Mouse (Mus musculus) limb, embryonic 11.5 days (tissue): ENCODE measurements around the gene Gm14403. TPM values are rescaled to one million over a fixed set of nuclear protein-coding genes. Genes with fewer than 3 reads are reported as not detected.
"Not testable (repeated sequence)": the region's sequence is repeated elsewhere in the genome, so short reads cannot be mapped to it uniquely, and the experiment has no call there.

Experiments used
- ATAC-seq: fragments of 200-750 bp; cut with Nextera tagmentation; 2 replicates; pipeline ENCODE4 v1.8.0; 2017; ENCODE audit warnings: low read depth; ENCODE audit not compliant: insufficient number of reproducible peaks, low FRiP score, low TSS enrichment
- DNase-seq: peaks from one replicate; pipeline ENCODE4 v3.0.0-alpha.2; 2015; ENCODE audit warnings: low spot score
- H3K27ac ChIP-seq: fragments of 300-500 bp; sonication (generic); replicated peaks from 2 replicates; pipeline ENCODE4 v1.5.1; 2014; ENCODE audit warnings: low read depth, mild to moderate bottlenecking, low read length
- H3K27me3 ChIP-seq: fragments of 300-500 bp; sonication (generic); 2 replicates; pipeline ENCODE4 v1.6.1; 2014; ENCODE audit warnings: mild to moderate bottlenecking, low read length, mixed read lengths; ENCODE audit not compliant: control insufficient read depth, insufficient read depth
- H3K36me3 ChIP-seq: fragments of 300-500 bp; sonication (generic); 2 replicates; pipeline ENCODE4 v1.6.1; 2014; ENCODE audit warnings: mild to moderate bottlenecking, low read length, moderate library complexity, mixed read lengths; ENCODE audit not compliant: control insufficient read depth, insufficient read depth
- H3K4me1 ChIP-seq: fragments of 300-500 bp; sonication (generic); 2 replicates; pipeline ENCODE4 v1.6.1; 2014; ENCODE audit warnings: low read length, mixed read lengths; ENCODE audit not compliant: control insufficient read depth, insufficient read depth
- H3K4me2 ChIP-seq: fragments of 300-500 bp; sonication (generic); 2 replicates; pipeline ENCODE4 v1.6.1; 2014; ENCODE audit warnings: low read depth, mild to moderate bottlenecking, moderate library complexity; ENCODE audit not compliant: severe bottlenecking
- H3K4me3 ChIP-seq: fragments of 300-500 bp; sonication (generic); 2 replicates; pipeline ENCODE4 v1.5.1; 2014; ENCODE audit warnings: low read depth, low read length
- H3K9ac ChIP-seq: fragments of 300-500 bp; sonication (generic); 2 replicates; pipeline ENCODE4 v1.6.1; 2014; ENCODE audit warnings: mild to moderate bottlenecking, low read length
- H3K9me3 ChIP-seq: fragments of 300-500 bp; sonication (generic); 2 replicates; pipeline ENCODE4 v1.6.1; 2016; ENCODE audit warnings: low read length; ENCODE audit not compliant: control insufficient read depth
- WGBS: fragments of 180-500 bp; shearing (Covaris S2); extraction: QIAGEN DNeasy Blood & Tissue Kit; methylation state at CpG from one replicate; pipeline ENCODE4 v1.1.7; 2014; 5-methylcytosine and 5-hydroxymethylcytosine counted together
- polyA plus RNA-seq: library from polyadenylated mRNA; unstranded; fragments of >200 nt; fragmentation: Nextera tagmentation; extraction: Ambion mirVana; gene quantifications from 2 replicates; pipeline ENCODE4 v1.2.1, GENCODE M21; 2014

The Gm14403 gene
- polyA plus RNA-seq, 1 experiment from 2014 or later: 7.4 TPM

DNA sequence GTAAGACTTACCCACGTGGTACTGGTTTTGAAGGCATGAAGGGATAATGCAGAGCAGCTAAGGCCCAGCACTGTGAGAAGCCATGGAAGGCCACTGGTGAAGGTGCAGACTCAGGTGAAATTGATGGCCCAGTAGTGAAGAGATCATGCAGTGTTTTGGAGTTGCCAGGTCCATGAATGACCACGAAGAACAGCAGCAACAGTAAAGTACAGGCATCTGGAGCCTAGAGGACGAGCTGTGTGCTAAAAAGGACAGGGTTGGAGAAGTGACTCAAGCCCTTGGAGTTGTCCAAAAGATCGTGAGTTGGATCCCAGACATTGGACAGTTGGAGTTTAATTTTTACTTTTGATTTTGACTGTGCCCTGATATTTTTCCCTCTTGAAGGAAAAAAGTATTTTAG, 13.4 kb downstream of the Gm14403 start:
- not testable (repeated sequence) for H3K27me3 ChIP-seq, H3K36me3 ChIP-seq, ATAC-seq, H3K4me1 ChIP-seq, H3K9me3 ChIP-seq, H3K27ac ChIP-seq, DNase-seq, H3K9ac ChIP-seq, H3K4me3 ChIP-seq, H3K4me2 ChIP-seq
- WGBS: 69% methylated on average over 4 of the region's 4 CpGs

DNA sequence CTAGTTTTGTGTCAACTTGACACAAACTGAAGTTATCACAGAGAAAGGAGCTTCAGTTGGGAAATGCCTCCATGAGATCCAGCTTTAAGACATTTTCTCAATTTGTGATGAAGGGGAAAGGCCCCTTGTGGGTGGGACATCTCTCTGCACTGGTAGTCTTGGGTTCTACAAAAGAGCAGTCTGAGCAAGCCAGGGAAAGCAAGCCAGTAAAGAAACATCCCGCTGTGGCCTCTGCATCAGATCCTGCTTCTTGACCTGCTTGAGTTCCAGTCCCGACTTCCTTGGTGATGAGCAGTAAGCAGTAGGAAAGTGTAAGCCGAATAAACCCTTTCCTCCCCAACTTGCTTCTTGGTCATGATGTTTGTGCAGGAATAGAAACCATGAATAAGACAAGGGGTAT, 14.0 kb downstream of the Gm14403 start:
- H3K4me3 ChIP-seq, DNase-seq, H3K9ac ChIP-seq, H3K27me3 ChIP-seq, H3K36me3 ChIP-seq, ATAC-seq, H3K27ac ChIP-seq, H3K4me2 ChIP-seq, H3K4me1 ChIP-seq, H3K9me3 ChIP-seq: not testable (repeated sequence)
- 88% methylated on average over 3 of the region's 3 CpGs for WGBS

DNA sequence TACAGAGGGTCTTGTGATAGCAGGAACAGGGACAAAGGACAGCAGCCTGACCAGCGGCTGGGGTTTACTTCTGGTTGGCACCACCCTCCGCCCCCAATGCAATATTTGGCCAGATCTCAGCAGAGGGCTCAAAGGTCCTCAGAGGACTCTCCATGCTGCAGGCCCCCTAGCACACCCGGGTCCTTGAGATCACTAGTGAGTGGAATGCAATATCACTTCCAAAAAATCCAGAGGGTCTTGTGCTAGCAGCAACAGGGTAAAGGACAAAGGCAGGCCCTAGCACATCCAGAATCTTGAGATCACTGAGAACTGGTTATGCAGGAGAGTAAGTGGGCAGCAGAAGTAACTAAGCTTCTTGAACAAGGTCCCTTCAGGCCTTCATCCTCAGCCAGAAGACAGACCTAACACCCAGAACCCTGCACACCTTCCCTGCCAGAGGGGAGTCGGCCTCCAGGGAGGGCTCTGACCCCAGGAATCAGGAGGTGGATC, 16.0 kb downstream of the Gm14403 start:
- H3K9ac ChIP-seq, H3K4me3 ChIP-seq, ATAC-seq, DNase-seq, H3K27me3 ChIP-seq, H3K4me1 ChIP-seq, H3K9me3 ChIP-seq, H3K36me3 ChIP-seq, H3K4me2 ChIP-seq, H3K27ac ChIP-seq: not testable (repeated sequence)
- 83% methylated on average over 4 of the region's 4 CpGs for WGBS

DNA sequence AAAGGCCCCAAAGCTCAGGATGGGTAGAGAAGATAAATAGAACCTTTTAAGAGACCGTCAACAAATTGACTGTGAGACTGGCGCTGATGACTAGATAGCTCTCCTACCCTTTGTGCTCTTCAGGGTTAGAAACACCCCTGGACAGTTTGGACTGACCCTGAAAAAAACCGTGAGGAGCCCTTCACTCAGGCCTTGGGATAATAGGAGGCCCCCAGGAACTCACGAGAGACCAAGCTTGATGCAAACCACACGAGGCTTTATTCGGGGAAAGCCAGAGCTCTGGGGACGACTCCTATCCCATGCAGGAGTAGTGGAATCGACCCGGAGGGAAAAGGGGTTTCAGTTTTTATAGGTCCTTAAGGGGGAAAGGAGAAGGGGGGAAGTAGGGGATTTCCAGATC, 19.7 kb downstream of the Gm14403 start:
- not testable (repeated sequence) for ATAC-seq

DNA sequence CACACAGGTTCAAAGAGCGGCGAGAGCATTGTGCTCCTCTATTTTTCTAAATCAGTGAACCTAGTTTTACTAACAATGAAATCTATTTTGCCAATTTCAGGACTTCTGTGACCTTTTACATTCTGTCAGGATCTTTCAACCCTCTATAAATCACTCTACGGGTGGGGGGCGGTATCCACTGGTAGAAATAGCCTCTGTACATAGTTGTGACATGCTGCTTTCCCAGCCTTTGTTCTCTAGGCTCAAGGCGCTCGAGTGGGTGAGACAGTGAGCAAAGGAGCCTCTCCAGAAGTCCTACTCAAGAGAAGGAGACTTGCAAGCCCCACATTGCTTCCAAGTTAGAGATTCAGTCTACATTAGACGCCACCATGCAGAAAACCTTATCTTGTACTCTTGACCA, 20.3 kb downstream of the Gm14403 start:
- WGBS: 88% methylated on average over 7 of the region's 7 CpGs
- not testable (repeated sequence) for H3K4me1 ChIP-seq, DNase-seq, ATAC-seq, H3K4me3 ChIP-seq, H3K4me2 ChIP-seq, H3K9me3 ChIP-seq, H3K36me3 ChIP-seq, H3K9ac ChIP-seq, H3K27me3 ChIP-seq, H3K27ac ChIP-seq

More for the DNA sequence above, 19.7 kb downstream of the Gm14403 start:
- not testable (repeated sequence) for H3K9ac ChIP-seq, DNase-seq, H3K9me3 ChIP-seq, H3K4me3 ChIP-seq, H3K4me2 ChIP-seq, H3K27me3 ChIP-seq, H3K27ac ChIP-seq, H3K4me1 ChIP-seq, H3K36me3 ChIP-seq
- WGBS: 86% methylated on average over 9 of the region's 9 CpGs

DNA sequence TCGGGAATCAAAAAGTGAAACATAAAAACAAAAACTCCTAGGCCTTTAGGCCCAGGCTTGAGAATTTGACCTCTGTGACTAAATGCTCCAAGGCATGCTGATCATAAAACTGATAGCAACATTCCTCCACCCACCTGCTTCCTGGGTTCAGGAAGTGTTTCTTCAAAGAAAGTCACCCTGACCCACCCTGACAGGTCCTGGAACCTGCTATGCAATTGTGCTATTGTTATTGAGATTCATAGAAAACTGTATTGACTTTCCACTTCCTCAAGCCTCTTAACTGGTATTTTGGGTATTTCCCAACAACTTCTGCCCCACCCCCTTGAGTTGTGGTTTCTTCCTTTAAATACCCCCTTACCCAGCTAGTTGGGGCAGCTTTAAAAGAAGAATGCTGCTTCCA, 20.9 kb downstream of the Gm14403 start:
- not testable (repeated sequence) for H3K9ac ChIP-seq, DNase-seq, H3K9me3 ChIP-seq, H3K36me3 ChIP-seq, H3K27ac ChIP-seq, H3K4me3 ChIP-seq, H3K4me1 ChIP-seq, ATAC-seq, H3K27me3 ChIP-seq, H3K4me2 ChIP-seq
- WGBS: 83% methylated on average over 1 of the region's 1 CpGs

DNA sequence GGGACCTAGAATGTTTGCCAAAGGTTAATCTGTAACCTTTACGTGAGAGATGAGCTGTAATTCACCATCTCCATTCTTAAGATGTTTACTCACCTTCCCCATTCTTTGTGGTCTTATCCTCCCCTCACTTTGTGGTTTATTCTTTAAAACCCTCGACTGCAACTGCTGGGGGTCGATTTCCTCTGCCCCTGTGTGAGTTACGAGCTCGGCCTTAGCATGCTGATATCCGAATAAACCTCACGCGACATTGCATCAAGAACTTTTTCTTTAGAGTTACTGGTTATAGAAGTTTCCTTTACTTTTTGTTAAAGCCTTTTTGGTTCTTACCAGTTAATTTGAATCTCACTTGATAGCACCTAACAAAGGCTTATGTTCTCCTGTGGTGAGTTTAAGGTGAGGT, 22.0 kb downstream of the Gm14403 start:
- ATAC-seq (no peak), DNase-seq (no peak)
- WGBS: 88% methylated on average over 8 of the region's 8 CpGs
- Histone ChIP-seq H3K9ac (no peak overlapping the region), H3K4me1 (no peaks in the 10 kb centered on the region), H3K36me3 (no peaks in the 10 kb centered on the region), H3K4me2 (no peak overlapping the region), H3K9me3 (peaks cover 4% of the 10 kb centered on the region; the same call in 1 of the 2 replicates), H3K4me3 (no peak overlapping the region), H3K27me3 (no peaks in the 10 kb centered on the region), H3K27ac (no peak overlapping the region)

DNA sequence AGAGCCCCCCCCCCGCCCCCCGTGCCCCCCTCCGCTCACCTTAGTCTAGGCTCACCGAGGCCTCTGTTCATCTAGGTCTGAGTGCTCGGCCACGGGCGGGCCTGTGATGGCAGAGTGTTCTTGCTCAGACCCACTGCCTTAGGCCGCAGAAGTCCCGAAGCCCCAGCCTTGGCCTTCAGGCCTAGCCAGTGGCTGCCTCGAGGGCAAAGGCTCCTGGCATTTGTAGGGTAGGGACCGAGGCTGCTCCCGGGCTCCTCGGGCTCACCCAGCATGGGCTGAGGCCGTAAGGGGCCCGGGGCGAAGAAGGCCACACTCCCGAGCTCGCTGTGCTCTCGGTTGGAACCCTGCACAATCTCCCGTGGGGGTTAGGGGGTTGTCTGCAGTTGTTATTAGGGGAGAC, 25.0 kb downstream of the Gm14403 start:
- Histone ChIP-seq H3K4me1 (no peaks in the 10 kb centered on the region), H3K9ac (no peak overlapping the region), H3K4me2 (no peak overlapping the region), H3K27ac (no peak overlapping the region), H3K9me3 (peaks cover 4% of the 10 kb centered on the region; the same call in 1 of the 2 replicates), H3K27me3 (no peaks in the 10 kb centered on the region), H3K4me3 (no peak overlapping the region), H3K36me3 (no peaks in the 10 kb centered on the region)
- WGBS: 92% methylated on average over 20 of the region's 20 CpGs
- DNase-seq (no peak), ATAC-seq (0 out of 2 replicates have a peak, but pooled peaks have one; percentile 21)

DNA sequence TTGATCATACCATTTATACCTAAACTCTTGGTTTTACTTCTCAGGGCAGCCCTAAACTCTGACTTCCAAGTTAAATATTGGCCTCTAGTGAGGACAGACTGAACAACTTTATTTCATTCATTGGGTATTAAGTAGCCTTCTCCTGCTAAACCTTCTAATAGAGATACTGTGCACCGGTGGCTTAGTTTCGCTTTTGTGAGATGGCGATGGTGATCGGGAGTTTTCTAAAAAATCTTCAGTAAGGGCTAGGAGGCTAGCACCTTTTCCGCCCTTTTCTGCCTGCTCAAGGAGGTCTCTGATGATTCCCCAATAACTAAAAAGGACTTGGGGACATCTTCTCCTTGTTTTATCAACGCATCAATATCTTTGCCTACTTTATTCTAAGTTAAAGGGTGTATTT, 25.7 kb downstream of the Gm14403 start:
- H3K27ac ChIP-seq, H3K27me3 ChIP-seq, H3K4me2 ChIP-seq, H3K4me1 ChIP-seq, H3K9ac ChIP-seq, H3K4me3 ChIP-seq, H3K36me3 ChIP-seq, ATAC-seq, H3K9me3 ChIP-seq, DNase-seq: not testable (repeated sequence)
- 89% methylated on average over 6 of the region's 6 CpGs for WGBS
